Mouse (Mus musculus) embryonic facial prominence, embryonic 10.5 days (tissue): Measurements from ENCODE around the gene Spon1. TPM values are rescaled to one million over a fixed set of nuclear protein-coding genes. Genes with fewer than 3 reads are reported as not detected.

ENCODE experiments used
- DNase-seq: peaks from one replicate; pipeline ENCODE4 v3.0.0-alpha.2; 2017; ENCODE audit warnings: low spot score
- H3K27ac ChIP-seq: fragments of 300-500 bp; sonication (generic); replicated peaks from 2 replicates; pipeline ENCODE4 v1.5.1; 2016; ENCODE audit warnings: mild to moderate bottlenecking
- H3K27me3 ChIP-seq: fragments of 300-500 bp; sonication (generic); replicated peaks from 2 replicates; pipeline ENCODE4 v1.6.1; 2016; ENCODE audit warnings: low read depth, mild to moderate bottlenecking; ENCODE audit not compliant: poor library complexity, severe bottlenecking
- H3K36me3 ChIP-seq: fragments of 300-500 bp; sonication (generic); replicated peaks from 2 replicates; pipeline ENCODE4 v1.6.1; 2016; ENCODE audit warnings: mild to moderate bottlenecking, moderate library complexity
- H3K4me1 ChIP-seq: fragments of 300-500 bp; sonication (generic); 2 replicates; pipeline ENCODE4 v1.6.1; 2016
- H3K4me3 ChIP-seq: fragments of 300-500 bp; sonication (generic); 2 replicates; pipeline ENCODE4 v1.5.1; 2016; ENCODE audit warnings: mild to moderate bottlenecking, moderate library complexity
- H3K9me3 ChIP-seq: fragments of 300-500 bp; sonication (generic); 2 replicates; pipeline ENCODE4 v1.6.1; 2016; ENCODE audit warnings: mild to moderate bottlenecking
- WGBS: fragments of 180-500 bp; shearing (Covaris S2); methylation state at CpG from one replicate; pipeline ENCODE4 v1.1.7; 2016; 5-methylcytosine and 5-hydroxymethylcytosine counted together
- polyA plus RNA-seq: library from polyadenylated mRNA; unstranded; fragments of >200 nt; fragmentation: Nextera tagmentation; extraction: Ambion mirVana; gene quantifications from 2 replicates; pipeline ENCODE4 v1.2.1, GENCODE M21; 2016

The Spon1 gene
- polyA plus RNA-seq, 1 experiment from 2014 or later, result 22.3 TPM

DNA sequence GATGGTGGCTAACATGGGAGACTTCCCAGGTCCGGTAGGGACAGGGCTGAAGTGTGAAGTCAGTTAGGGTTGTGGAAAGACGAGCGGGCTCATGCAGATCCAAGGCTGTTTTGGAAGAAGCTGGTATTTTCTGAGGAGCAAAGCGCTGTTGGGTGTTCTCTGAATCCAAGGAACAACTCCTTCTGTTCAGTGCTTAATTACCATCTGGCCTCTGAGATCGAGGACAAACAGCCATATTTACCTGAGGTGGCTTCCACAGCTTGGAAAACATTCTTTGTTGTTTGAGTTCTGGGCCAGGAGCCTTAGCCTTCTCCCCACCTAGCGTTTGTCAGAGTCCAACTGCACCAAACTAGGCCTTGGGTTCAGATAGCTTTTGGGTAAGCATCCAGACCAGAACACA is 58.9 kb downstream of the Spon1 start:
- H3K36me3 ChIP-seq, result no peaks in the 10 kb centered on the region
- 87% methylated on average over 6 of the region's 6 CpGs for WGBS
- peaks cover 24% of the 10 kb centered on the region for H3K27me3 ChIP-seq
- no peaks in the 10 kb centered on the region for H3K9me3 ChIP-seq
- DNase-seq, result no peak
- no peak overlapping the region for H3K4me3 ChIP-seq
- no peak overlapping the region for H3K27ac ChIP-seq
- H3K4me1 ChIP-seq, result peaks cover 33% of the 10 kb centered on the region

DNA sequence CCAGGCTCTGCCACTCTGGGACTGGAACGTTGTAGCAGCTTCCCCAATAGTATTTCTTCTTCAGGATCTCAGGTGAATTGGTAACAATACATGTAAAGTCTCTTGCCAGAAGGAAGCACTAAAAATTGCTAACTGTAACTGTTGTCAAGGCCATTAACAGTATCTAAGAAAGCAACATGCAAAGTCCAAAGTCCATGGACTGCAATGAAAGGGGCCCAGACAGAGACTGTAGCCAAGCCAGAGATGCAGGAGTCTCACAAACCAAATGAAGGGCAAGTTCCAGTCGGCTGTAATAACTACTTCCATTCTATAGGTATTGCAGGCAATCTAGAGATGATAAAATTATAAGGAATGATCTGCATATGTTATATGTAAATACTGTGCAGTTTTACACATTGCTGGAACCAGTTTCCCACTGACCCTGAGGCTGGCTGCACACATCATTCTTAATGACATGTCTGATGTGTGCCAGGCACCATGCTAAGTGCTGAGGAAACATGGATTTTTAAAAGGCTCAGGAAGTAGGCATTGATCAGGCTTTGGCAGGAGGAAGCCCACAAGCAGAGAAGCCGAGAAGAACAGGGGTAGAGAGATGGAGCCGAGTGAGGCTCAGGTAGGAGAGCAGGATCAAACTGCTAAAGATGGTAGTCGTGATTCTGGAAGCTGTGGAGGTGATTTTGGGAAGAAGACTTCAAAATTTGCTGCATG is 59.9 kb downstream of the Spon1 start:
- 54% methylated on average over 5 of the region's 5 CpGs for WGBS
- Histone ChIP-seq H3K4me1 (peaks cover 29% of the 10 kb centered on the region), H3K27ac (no peak overlapping the region), H3K27me3 (peaks cover 24% of the 10 kb centered on the region), H3K36me3 (no peaks in the 10 kb centered on the region), H3K9me3 (no peaks in the 10 kb centered on the region), H3K4me3 (no peak overlapping the region)
- DNase-seq, result no peak

DNA sequence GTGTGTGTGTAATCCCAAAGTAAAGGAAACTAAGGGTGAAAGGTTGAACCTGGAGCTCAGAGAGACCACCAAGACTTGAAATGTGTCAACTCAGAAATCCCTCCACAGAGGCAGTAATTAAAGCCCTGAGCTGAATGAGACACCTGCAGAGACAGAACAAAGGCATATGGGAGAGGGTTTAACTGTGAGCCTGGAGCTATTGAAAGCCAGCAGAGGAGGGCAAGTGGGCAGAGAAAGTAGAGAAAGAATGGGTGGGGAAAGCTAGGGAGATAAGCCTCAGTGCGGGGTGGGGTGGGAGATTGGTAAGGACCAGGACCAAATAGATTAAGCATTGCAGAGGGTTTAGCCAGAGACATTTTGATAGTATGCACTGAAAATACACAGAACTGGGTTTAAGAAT is 60.7 kb downstream of the Spon1 start:
- DNase-seq, result no peak
- Histone ChIP-seq H3K27ac (no peak overlapping the region), H3K4me1 (peaks cover 29% of the 10 kb centered on the region), H3K4me3 (no peak overlapping the region), H3K9me3 (no peaks in the 10 kb centered on the region), H3K27me3 (peaks cover 24% of the 10 kb centered on the region), H3K36me3 (no peaks in the 10 kb centered on the region)
- 11% methylated on average over 1 of the region's 1 CpGs for WGBS

DNA sequence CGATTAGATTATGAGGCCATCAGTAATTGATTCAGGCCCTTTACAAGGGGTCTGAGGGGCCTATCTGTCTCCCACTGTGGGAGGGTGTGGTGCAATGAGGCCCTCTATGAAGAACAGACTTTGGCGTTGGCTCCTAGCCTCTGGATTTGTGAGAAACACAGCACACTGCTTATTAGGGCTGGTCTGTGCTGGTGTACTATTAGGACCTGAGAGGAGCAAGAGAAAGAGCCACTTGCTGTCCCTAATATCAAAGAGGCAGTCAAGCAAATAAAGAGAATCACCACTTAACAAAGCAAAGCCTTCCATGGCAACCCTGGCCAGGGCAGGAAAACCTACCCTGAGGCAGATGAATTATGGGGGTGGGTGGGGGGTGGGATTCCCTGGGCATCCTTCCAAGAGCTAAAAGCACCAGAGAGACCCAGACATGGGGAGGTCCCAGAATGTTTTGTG is 62.3 kb downstream of the Spon1 start:
- 32% methylated on average over 2 of the region's 2 CpGs for WGBS
- Histone ChIP-seq H3K4me1 (peaks cover 29% of the 10 kb centered on the region), H3K4me3 (no peak overlapping the region), H3K9me3 (no peaks in the 10 kb centered on the region), H3K27ac (no peak overlapping the region), H3K27me3 (peaks cover 24% of the 10 kb centered on the region), H3K36me3 (no peaks in the 10 kb centered on the region)
- no peak for DNase-seq

GRCm38 (mm10) chr7:113828576-113828975 is 62.8 kb downstream of the Spon1 start:
- Histone ChIP-seq H3K4me3 (no peak overlapping the region), H3K27ac (no peak overlapping the region), H3K4me1 (peaks cover 29% of the 10 kb centered on the region), H3K27me3 (peaks cover 24% of the 10 kb centered on the region), H3K9me3 (no peaks in the 10 kb centered on the region), H3K36me3 (no peaks in the 10 kb centered on the region)
- DNase-seq, result no peak
- 66% methylated on average over 2 of the region's 2 CpGs for WGBS

DNA sequence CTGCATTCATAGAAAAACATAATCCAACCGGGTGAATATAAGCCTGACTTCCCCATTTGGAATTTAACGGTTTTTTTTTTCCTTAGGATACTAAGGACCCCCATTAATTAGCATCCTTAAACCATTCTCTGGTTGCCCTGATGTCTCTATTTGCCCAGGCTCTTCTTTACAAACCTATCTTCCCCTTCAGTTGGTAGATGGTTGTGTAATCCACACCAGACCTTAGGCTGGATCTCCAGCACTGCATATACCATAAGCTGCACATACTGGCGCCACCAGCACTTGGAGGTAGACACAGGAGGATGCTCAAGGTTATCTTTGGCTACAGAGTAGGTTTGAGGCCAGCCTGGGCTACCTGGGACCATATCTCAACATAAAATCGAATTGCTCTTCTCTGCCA is 71.4 kb downstream of the Spon1 start:
- no peak for DNase-seq
- Histone ChIP-seq H3K27ac (no peak overlapping the region), H3K36me3 (no peaks in the 10 kb centered on the region), H3K4me1 (no peaks in the 10 kb centered on the region), H3K4me3 (no peak overlapping the region), H3K27me3 (no peaks in the 10 kb centered on the region), H3K9me3 (no peaks in the 10 kb centered on the region)
- 90% methylated on average over 4 of the region's 4 CpGs for WGBS

DNA sequence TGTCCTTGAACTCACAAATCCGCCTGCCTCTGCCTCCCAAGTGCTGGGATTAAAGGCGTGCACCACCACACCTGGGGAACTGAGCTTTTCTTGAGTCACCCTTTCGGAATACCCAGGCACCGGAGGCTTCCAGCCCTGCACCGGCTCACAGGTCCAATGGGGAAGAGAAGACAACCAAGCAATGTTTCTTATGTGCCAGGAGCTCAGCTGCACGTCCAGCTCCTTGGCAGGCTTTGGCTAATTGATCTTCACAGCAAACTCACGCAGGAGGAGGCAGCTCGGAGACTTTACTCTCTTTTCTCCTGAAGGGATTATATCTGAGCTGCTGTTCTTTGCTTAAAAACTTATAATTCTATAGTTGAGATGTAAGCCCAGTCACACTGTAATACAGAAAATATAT is 73.6 kb downstream of the Spon1 start:
- Histone ChIP-seq H3K36me3 (no peaks in the 10 kb centered on the region), H3K27ac (no peak overlapping the region), H3K27me3 (no peaks in the 10 kb centered on the region), H3K4me1 (peaks cover 12% of the 10 kb centered on the region), H3K9me3 (no peaks in the 10 kb centered on the region), H3K4me3 (no peak overlapping the region)
- 81% methylated on average over 8 of the region's 8 CpGs for WGBS
- DNase-seq, result no peak

DNA sequence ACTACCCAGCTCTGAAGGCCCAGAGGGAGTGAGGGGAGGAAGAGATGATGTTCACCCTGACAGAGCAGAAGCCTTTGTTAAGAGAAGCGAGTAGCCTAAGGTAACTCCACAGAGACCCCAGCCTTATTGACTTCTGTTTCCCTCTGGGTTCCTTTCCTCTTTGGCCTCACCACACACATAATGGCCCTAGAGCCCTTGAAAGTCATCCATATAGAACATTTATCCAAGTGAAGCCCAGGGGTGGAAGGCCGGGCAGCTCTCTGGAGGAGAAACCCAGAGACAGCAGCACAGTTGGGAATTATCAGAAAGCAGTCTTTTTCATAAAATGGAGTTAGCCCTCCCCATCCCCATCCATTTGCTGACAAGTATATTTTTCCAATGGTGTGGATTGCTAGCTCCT is 75.7 kb downstream of the Spon1 start:
- no peak overlapping the region for H3K4me3 ChIP-seq
- no peaks in the 10 kb centered on the region for H3K27me3 ChIP-seq
- H3K9me3 ChIP-seq, result no peaks in the 10 kb centered on the region
- H3K4me1 ChIP-seq, result peaks cover 26% of the 10 kb centered on the region
- 79% methylated on average over 2 of the region's 2 CpGs for WGBS
- H3K36me3 ChIP-seq, result no peaks in the 10 kb centered on the region
- no peak for DNase-seq
- no peak overlapping the region for H3K27ac ChIP-seq

- Histone ChIP-seq H3K4me1 (peaks cover 35% of the 10 kb centered on the region), H3K27ac (no peak overlapping the region), H3K27me3 (no peaks in the 10 kb centered on the region), H3K36me3 (no peaks in the 10 kb centered on the region), H3K9me3 (no peaks in the 10 kb centered on the region), H3K4me3 (no peak overlapping the region)
- 84% methylated on average over 2 of the region's 2 CpGs for whole genome bisulfite sequencing
- DNase-seq, result no peak
Measured at GRCm38 (mm10) chr7:113843150-113843549, 77.4 kb downstream of the Spon1 start.

DNA sequence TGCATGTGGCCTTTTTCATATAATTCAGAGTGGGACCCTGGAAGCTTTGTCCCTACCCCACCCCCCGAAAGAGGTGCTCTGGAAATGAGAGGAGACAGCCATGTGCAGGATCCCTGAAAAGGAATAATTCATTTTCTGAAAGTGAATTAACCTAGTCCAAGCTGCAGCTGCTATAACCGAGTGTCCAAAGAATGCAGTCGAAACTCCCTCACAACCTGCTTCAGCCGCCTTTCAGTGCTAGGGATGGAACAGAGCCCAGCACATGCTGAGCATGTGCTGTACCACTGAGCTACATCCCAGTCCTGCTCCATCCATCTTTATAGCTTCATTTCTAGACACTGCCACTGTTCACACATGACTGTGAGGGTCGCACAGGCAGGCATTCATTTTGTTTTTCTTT is 79.4 kb downstream of the Spon1 start:
- 83% methylated on average over 5 of the region's 5 CpGs for WGBS
- H3K27ac ChIP-seq, result no peak overlapping the region
- H3K4me3 ChIP-seq, result no peak overlapping the region
- no peaks in the 10 kb centered on the region for H3K27me3 ChIP-seq
- H3K4me1 ChIP-seq, result peaks cover 42% of the 10 kb centered on the region
- no peak for DNase-seq
- H3K36me3 ChIP-seq, result no peaks in the 10 kb centered on the region
- H3K9me3 ChIP-seq, result no peaks in the 10 kb centered on the region

GRCm38 (mm10) chr7:113846553-113846952 is 80.8 kb downstream of the Spon1 start:
- H3K9me3 ChIP-seq, result no peaks in the 10 kb centered on the region
- no peak overlapping the region for H3K4me3 ChIP-seq
- DNase-seq, result no peak
- 57% methylated on average over 3 of the region's 3 CpGs for WGBS
- no peak overlapping the region for H3K27ac ChIP-seq
- H3K4me1 ChIP-seq, result peaks cover 55% of the 10 kb centered on the region
- H3K27me3 ChIP-seq, result no peaks in the 10 kb centered on the region
- no peaks in the 10 kb centered on the region for H3K36me3 ChIP-seq

DNA sequence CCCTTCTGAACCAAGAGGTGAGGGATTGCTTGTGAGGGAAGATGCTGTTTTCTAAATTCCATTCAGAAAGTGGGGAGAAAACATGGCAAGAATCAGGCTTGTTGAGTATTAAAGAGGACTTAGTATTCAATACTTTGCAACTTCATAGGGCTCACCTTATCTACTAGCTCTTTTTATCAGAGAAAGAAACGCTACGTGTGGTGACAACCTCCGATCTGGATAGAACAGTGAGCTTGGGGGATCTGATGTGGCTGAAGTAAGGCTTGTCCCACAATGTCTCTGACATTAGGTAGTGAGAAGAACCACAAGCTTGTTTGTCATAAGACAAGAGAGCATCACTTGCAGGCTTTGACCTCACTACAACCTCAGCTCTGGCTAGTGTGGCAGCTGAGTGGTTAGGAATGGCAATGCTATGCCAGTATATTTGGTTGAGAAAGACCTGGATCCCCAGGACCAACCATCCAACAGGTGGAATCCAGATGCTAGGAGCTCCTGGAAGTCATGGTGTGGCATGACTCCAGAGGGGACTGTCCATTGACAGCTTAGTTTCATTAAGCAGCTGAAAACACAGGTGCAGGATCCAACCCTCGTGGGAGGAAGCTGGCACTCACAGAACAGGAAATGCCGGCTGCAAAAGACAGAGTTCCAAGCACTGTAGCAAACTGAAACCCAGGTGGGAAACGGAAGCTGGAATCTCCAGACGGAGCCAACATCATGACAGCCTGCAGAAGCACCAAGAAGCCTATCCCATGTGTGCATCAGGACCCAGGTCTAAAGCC is 81.4 kb downstream of the Spon1 start:
- peaks cover 60% of the 10 kb centered on the region for H3K4me1 ChIP-seq
- DNase-seq, result peak; percentile 21
- WGBS, result 73% methylated on average over 7 of the region's 7 CpGs

DNA sequence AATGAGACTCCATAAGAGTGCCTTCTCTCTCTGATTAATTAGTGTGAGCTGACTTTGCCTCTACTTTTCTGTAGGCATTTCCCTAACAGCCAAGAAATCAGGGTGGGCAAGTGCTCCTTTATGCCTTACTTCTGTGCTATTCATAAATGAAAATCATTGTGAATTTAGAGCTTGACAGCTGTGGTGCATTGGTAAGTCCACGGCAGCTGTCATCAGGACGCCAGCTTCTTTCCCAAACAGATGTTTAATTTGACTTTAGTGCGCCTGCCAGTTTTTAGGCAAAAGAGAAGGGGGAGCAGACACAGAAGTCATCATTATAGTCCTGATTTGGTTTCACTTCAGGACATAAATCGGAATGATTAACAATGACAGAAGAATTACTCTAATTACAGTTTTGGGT is 84.6 kb downstream of the Spon1 start:
- Histone ChIP-seq H3K27me3 (no peaks in the 10 kb centered on the region), H3K27ac (no peak overlapping the region), H3K36me3 (no peaks in the 10 kb centered on the region), H3K9me3 (no peaks in the 10 kb centered on the region), H3K4me1 (peaks cover 44% of the 10 kb centered on the region), H3K4me3 (no peak overlapping the region)
- DNase-seq, result no peak
- 60% methylated on average over 4 of the region's 4 CpGs for WGBS

More for the DNA sequence above, 81.4 kb downstream of the Spon1 start:
- no peaks in the 10 kb centered on the region for H3K36me3 ChIP-seq
- H3K27ac ChIP-seq, result no peak overlapping the region
- H3K4me3 ChIP-seq, result no peak overlapping the region
- H3K27me3 ChIP-seq, result no peaks in the 10 kb centered on the region
- H3K9me3 ChIP-seq, result no peaks in the 10 kb centered on the region
